Mouse (Mus musculus) 3134 (cell line): ENCODE results near the gene Il10rb.
"Not testable (repeated sequence)": the region's sequence is repeated elsewhere in the genome, so short reads cannot be mapped to it uniquely, and the experiment has no call there.

ENCODE experiments used
- DNase-seq: peaks from one replicate; pipeline ENCODE4 v3.0.0-alpha.2; 2011; ENCODE audit warnings: low spot score; ENCODE audit not compliant: insufficient read length; ENCODE audit errors: extremely low read depth

Il10rb gene

GRCm38 (mm10) chr16:91415391-91416189 is 9.6 kb downstream of the Il10rb start:
- DNase-seq: no peak

- DNase-seq: no peak
These were observed 10.4 kb downstream of the Il10rb start for GRCm38 (mm10) chr16:91416357-91416756.

- no peak for DNase-seq
These were observed 11.0 kb downstream of the Il10rb start for GRCm38 (mm10) chr16:91416938-91417337.

DNA sequence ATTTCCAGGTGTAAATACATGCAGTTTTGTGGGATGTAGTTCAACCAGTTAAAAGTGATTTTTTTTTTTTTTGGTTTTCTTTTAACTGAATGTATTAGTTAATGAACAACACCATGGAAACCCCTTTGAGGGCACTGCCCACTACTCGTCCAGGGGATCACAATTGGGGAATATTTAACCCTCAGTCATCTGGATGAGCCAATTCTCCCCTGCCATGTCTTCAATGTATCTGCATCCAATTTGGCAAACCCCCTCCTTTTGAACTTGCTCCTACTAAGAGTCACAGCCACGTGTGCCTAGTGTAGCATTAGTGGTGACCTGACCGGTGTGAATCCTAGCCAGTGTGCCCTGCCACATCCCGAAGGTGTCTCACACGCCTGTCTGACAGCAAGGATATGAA is 12.6 kb downstream of the Il10rb start:
- no peak for DNase-seq

GRCm38 (mm10) chr16:91425816-91426215 is 19.9 kb downstream of the Il10rb start:
- no peak for DNase-seq

DNA sequence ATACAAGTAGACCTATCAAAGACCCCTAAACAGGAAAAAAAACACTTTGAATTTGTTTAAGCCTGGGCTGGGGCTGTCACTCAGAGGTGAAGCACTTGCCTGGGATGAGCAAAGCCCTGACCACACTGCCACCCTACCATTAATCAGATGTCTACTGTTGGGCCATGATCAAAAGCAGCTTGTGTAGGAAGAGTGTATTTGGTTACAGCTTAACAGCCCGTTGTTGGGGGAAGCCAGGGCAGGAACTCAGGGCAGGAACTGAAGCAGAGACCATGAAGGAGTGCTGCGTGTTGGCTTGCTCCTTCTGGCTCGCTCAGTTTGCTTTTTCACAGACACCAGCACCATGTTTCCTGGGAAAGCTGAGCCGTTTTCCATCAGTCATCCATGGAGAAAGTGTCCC is 20.6 kb downstream of the Il10rb start:
- no peak for DNase-seq

DNA sequence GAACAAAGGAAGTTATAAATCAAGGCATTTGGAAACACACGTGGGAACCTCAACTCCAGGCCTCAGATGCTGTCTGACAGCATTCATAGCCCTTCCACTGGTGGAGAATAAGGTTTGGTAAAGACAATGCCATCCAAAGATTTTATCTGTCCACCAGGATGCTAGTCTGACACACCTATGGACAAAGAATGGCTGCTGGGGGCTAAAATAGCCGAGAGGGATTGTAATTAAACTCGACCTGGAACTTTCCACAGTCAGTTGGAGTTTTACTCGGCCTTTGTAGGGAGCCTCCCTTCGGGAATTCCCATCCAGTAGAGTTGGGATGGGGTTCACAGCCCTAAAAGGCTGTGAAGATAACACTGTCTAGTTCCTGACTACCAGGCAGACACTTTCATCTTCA is 21.5 kb downstream of the Il10rb start:
- no peak for DNase-seq

DNA sequence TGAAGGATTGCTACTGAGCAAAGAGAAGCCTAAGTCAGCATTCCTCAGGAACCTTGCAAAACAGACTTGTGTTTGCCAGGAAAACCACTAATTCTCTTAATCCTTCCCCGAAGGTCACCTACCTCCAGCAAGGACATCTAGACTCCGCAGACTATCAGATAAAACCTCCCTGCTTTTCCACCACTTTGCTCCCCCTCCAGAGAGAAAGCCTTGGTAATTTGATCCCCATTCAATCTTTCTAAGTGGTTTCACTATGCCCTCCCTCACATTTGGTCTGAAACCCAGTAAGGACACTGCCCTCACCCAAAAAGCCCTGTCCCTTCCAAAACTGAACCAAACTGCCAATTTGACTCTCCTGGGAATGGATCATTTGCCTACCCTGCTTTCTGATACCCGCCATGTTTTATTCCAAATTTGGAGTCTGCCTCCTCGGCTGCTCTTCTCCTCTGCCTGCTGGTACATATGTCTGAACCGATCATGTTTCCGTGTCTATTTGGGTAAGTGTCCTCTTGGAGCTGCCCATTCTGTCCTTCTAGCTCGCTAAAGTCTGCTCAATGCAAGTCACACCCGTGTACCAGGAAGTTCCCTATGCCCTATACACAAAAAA is 22.4 kb downstream of the Il10rb start:
- no peak for DNase-seq

GRCm38 (mm10) chr16:91432720-91433328 is 26.9 kb downstream of the Il10rb start:
- DNase-seq: no peak

DNA sequence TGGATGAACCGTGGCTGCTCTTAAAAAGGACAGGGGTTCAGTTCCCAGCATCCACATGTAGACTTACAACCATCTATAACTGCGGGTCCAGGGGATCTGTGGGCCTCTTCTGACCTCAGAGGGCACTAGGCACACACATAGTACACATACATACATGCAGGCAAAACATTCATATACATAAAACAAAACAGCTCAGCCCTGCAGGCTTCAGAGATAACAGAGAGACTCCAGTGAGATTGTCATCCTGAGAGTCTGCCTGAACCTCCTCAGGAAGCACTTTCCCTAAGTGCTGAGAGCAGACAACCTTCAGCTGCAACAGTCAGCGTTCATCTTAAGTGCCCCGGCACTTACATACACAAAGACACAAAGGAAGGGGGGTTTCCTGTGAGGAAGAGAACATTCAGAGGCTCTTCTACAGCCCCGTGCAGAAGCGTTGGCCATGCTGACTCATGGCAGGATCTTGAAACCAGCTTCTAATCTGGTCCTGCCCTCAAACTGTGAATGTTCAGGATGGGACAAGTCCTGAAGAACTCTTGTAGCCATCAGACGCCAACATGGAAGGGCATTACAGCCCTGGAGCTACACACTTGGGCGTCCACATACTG is 27.5 kb downstream of the Il10rb start:
- DNase-seq: no peak

DNA sequence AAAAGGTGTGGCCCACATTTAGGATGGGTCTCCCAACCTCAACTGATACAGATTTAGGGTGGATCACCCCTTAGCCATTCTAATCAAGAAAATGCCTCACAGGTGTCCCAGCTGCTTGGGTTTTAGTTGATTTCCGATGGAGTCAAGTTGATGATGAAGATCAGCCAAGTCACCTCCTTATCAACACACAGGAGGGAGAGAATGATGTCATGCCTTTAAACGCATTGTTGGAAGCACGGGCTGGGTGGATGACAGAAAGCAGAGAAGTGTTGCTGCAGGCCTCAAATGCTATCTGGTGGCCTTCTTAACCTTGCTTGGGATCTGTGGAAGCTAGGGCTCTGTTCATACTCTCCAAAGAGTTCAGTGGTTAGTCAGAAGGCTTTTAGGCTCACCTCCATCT is 28.2 kb downstream of the Il10rb start:
- DNase-seq: no peak

- DNase-seq: no peak
These were observed 32.1 kb downstream of the Il10rb start for GRCm38 (mm10) chr16:91438081-91438480.

- DNase-seq: not testable (repeated sequence)
These were observed 32.6 kb downstream of the Il10rb start for GRCm38 (mm10) chr16:91438599-91438998.

GRCm38 (mm10) chr16:91441366-91441765 is 35.4 kb downstream of the Il10rb start:
- DNase-seq: no peak

DNA sequence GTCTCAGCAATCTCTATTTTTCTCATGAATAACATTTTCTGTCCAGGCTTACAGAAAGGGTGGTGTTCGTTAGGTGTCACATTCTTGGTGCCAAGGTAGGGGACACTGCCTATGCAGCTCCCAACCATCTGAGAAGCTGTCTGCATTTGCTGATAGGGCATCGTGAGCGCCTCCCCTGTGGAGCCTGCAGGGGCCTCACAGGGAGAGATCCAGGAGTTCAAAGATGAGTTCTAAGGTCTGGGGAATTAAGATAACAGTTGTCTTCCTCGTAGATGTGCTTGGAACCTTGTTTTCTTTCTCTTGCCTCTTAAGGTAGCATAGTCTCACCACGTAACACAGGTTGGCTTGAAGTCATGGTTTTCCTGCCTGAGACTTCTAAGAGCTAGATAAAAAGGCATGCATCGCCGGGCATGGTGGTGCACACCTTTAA is 35.9 kb downstream of the Il10rb start:
- no peak for DNase-seq

DNA sequence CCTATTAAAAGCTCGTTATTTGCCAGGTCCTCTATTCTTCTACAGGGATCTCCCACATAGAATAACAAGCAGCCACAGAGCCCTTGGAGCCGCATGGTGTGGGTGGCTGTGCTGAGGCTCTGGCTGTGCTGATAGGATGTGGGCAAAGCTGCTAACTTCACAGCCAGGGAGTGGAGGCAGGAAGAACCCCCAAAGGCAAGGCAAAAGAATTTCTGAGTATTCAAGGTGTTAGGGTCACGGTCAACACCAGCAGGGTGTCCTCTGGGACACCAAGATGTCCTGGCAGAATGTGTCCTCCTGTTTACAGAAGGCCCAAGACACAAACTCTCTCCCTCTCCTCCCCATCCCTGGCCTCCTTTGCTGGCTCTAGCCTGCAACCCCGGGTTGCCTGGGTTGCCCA is 36.5 kb downstream of the Il10rb start:
- no peak for DNase-seq

GRCm38 (mm10) chr16:91443211-91443611 is 37.2 kb downstream of the Il10rb start:
- DNase-seq: no peak

GRCm38 (mm10) chr16:91444847-91445246 is 38.9 kb downstream of the Il10rb start:
- DNase-seq: no peak

- no peak for DNase-seq
These were observed 39.6 kb downstream of the Il10rb start for GRCm38 (mm10) chr16:91445566-91445965.

GRCm38 (mm10) chr16:91446778-91447511 is 41.0 kb downstream of the Il10rb start:
- no peak for DNase-seq

- DNase-seq: no peak
These were observed 41.5 kb downstream of the Il10rb start for GRCm38 (mm10) chr16:91447512-91447900.
